Mouse (Mus musculus) ES-Bruce4 (cell line): ENCODE data around the gene Gm26602.

Experiments
- EP300 ChIP-seq: IDR thresholded peaks from 2 replicates; pipeline ENCODE4 v1.6.1; 2011; ENCODE audit warnings: low read depth, low read length; ENCODE audit not compliant: insufficient read depth
- POLR2A ChIP-seq: IDR thresholded peaks from one replicate; pipeline ENCODE4 v1.8.1; 2011; ENCODE audit warnings: low read length; ENCODE audit not compliant: insufficient read depth

DNA sequence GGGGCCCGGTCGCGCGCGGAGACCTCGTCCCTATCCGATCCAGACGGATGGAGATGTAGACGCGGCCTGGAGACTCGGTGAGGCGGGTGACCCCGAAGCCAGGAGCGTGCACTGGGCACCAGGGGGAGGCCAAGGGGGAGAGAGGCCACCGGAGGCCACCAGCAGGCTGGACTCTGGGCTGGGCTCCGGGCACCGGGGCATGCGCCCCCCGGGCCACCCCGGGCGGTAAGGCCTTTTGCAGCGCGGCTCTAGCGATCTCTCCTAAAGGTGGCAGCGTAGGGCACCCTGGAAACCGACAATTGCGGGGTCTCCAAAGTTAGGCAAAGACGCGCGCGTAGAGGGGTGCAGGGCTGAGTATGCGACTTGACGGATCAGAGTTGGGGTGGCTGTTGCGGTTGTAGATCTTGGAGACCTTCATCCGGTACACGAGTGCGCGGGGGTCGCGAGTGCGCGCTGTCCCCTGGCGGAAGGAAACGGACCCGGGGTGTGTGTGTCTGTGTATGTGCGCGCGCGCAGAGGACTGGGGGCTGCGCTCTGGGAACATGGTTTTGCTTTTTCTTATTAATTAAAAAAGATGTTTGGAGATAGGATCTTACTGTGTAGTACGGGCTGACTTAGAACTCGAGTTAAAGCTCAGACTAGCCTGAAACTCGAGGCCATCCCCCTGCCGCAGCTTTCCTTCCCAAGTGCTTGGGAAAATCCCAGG lies 16.8 kb downstream of the Gm26602 start:
- no peak for TF ChIP-seq EP300
- TF ChIP-seq POLR2A: no peak
